Mouse (Mus musculus) monocyte, adult 2 months (primary cell): ENCODE results near the gene Mrps34.

ENCODE experiments used
- DNase-seq, 2 experiments: peaks; one replicate each; pipeline ENCODE4 v3.0.0; 2022; ENCODE audit warnings: low spot score in 2 of 2, low read depth in 1 of 2

Gene Mrps34

DNA sequence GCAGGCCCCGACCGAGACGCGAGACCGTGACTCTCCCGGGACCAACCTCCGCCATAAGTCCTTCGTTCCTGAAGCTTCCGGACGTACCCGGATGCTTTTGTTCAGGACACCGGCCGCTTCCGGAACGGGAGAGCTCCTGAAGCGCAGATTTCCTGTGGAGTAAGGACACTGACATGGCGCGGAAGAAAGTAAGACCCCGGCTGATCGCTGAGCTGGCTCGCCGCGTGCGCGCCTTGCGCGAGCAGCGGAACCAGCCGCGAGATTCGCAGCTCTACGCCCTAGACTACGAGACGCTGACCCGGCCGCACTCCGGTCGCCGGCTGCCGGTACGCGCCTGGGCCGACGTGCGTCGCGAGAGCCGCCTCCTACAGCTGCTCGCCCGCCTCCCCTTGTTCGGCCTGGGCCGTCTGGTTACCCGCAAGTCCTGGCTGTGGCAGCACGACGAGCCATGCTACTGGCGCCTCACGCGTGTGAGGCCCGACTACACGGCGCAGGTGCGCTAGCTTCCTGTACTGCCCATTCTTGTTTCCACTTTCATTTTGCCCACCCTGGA is at the start of gene Mrps34, which contains the start of gene Eme2:
Gene Mrps34, plus strand, starts transcription at position 122 of the 553 bp plus-strand sequence.
Gene Eme2, minus strand, starts transcription at position 93 of the 553 bp plus-strand sequence.
- peak; percentile 43 to 61 for DNase-seq

DNA sequence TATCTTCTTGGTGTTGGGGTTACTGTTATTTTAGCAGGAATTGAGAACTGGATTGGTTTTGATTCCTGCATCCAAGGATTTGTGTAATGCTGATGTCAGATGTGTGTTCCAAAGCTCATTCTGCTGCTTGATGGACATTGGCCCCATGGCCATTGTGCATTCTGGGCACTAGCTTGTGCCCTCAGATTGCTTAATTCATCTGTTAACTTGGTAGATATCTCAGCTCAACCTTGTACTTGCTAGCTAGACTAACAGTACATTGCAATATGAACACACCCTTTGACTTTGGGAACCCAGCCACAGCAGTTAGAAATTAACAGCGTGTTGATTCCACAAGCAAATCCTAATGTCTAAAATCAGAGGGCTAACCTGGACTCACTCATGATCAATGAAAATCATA is 47.5 kb upstream of the Mrps34 start:
- no peak for DNase-seq

DNA sequence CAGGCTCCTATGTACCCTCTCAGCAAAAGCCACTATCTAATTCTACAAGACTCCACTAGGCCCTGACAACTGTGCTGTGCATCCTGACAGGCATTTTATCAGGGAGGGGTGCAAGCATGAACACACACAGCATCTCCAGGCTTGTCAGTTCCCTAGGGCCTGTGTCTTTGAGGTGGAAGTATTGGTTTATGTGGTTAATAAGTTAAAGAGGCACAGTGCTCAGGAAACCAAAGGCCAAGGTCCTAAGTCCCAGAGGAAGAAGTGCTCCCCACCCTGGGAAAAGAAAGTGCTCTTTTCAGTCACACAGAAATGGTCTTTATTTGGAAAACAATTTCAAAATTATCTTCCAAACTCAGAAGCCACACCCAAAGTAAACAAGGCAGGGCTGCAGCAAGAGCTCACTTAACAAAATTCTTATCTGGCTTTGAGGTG is 46.3 kb upstream of the Mrps34 start:
- no peak for DNase-seq

DNA sequence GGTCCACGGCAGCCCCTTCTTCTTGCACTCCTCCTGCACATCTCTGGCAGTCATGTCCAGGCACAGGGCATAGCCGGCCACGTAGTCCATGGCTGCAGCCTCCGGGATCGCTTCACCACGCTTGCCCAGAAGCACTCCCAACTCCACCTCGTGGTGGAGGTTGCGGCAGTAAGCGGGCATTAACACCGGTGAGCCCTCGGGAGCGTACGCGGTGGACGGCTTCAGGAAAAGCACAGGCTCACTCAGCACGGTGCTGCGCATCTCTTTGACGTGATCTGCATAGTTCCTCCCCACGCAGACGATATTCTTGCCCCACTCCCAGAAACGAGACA is 45.2 kb upstream of the Mrps34 start:
- DNase-seq: no peak

DNA sequence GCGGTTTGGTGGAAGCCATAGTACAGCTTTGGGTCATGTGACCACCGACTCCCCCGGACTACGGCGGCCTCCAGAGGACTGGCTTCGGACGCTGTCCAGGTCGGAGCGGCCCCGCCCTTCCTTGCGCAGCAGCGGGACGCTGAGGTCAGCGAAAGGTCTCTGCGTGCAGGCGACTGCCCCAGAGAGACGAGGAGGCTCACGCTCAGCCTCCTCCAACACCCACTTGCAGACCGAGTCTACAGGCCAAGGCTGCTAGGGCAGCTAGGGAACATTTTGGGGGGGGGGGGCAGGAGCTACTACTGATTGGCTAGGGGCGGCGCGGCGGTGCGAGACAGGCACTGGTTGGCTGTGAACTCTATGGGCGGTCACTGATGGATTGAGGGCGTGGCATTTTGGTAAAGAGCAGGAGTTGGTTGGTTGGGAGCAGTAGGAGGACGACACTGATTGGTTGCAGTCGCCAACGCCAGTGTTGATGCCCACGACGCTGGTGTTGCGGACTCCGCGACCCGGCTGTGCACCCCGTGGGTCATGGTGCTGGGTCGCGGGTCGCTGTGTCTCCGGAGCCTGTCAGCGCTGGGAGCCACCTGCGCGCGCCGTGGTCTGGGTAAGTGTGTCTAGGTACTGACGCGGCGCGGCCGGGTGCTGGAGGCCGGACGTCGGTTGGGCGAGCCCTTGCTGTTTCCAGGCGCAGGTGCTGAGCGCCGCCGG is 44.7 kb upstream of the Mrps34 start, which contains the start of gene Fahd1:
Gene Fahd1, minus strand, starts transcription at position 300 of the 708 bp plus-strand sequence.
- peak; percentile 86 to 88 for DNase-seq

DNA sequence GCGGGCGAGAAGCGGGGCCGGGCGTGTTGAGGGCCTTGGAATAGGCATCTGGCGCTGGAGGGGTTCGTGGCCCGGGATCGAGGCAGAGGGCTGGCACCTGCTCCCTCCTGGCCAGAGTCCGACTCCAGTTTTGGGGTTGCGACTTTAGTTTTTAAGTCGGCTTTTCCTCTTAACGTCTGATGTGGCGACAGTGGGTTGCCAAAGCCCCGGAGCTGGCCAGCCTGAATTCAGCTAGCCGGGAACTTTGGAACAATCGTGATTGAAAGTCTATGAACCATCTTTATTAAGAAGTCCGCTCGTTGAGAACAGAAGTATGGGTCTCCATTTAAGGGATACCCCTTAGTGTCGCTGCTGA is 44.2 kb upstream of the Mrps34 start:
- no peak for DNase-seq

DNA sequence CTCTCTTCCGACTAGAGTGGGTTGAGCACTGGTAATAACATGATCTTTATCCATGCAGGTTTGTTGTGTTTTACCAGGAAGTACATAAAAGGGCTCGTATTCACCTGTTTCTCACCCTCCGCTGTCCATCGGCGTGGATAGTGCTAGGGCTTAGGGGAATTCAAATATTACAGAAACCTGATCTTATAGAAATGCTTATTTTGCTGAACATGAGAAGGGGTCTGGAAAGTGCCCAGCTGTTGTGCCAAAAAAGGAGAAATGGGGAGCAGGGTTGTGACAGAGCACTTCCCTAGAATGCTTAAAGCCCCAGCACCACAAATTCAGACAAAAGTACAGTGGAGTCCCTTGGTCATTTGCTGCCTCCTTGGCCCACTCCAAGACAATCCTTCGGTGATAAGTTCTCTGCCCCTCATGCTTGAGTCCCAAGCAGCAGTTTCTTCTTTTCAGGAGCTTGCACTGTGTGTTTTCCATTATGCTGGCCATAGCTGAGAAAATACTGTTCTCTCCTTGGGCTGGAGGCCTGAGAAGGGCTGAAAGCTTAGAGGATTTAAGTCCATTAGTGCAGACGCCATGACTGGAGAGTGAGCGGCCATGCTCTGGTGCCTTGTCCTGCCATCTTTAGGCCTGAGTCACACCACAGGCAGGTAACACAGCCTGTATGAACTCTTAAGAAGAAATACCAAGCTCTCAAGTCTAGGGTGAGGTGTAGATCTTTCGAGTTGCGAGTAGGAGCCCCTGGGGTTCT is 43.4 kb upstream of the Mrps34 start:
- peak in 1 of 2 experiments; percentile 18 for DNase-seq

DNA sequence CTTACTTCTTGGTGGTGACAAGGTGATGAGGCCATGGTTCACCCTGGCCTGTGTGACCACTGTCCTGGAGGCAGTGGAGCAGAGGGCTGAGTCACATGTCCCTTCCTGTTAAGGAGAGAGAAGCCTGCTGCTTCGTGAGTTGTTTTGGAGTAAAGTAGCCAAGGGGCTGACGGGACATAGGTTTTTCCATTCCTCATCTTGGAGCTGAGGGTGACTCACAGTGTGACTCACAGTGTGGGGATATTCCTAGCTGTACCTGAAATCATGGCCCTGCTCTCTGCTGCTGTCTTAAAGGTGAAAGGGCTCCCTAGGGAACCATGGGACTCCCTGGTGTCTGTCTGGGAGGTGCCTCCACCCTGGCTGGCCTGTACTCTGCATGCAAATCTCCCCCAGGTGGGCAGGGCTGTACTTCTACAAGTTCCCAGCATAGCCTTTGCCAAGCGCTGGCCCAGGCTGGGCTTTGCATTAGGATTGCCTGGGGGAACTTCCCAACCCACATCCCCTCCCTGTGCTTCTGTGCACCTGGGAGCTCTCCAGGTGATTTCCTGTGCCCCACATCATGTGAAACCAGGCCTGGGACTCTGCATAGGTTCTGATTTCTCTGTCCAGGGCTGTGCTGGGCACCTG is 39.0 kb upstream of the Mrps34 start:
- no peak for DNase-seq

DNA sequence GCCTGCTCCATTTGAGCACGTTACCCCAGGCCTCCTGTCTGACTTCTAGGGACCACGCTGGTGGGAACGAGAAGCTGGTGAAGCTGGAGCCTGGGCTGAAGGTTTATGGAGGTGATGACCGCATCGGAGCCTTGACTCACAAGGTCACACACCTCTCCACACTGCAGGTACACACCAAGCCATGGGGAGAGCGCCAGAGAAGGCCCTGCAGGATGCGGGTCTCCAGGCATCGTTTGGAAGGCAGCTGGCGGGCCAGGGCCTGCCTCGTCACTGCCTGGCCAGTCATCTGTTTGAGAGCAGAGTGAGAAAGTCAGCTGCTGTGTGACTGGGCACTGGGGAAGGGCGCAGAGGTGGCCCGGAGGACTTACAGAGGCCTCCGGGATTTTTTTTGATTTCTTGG is 38.3 kb upstream of the Mrps34 start:
- DNase-seq: no peak

DNA sequence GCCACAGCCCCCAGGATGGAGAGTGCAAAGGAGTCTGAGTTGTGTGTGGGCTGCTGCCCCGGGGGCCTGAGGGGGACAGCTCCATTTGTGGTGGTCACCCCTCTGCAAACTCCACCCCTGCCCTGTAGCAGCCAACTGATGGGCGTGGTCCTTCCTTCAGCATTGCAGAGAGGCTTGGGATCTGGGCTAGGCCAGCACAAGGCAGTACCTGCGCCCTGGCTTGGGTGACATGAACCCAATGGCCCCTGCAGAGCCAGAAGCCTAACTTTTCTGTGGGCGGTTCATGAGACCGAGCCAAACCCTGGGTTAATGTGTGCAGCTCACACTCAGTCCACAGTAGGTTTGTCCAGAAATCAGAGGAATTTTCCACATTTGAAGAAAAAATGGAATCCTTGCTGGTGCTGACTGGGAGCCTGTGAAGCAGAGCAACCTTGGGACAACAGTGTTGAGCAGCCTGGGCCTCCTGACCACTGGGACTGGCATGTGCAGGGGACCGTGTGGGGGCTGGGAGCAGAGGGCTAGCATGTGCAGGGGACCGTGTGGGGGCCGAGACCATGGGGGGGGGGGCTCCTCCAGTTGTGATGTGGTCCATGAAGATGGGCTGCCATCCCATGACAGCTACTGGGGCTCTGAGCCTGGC is 37.0 kb upstream of the Mrps34 start:
- DNase-seq: no peak

DNA sequence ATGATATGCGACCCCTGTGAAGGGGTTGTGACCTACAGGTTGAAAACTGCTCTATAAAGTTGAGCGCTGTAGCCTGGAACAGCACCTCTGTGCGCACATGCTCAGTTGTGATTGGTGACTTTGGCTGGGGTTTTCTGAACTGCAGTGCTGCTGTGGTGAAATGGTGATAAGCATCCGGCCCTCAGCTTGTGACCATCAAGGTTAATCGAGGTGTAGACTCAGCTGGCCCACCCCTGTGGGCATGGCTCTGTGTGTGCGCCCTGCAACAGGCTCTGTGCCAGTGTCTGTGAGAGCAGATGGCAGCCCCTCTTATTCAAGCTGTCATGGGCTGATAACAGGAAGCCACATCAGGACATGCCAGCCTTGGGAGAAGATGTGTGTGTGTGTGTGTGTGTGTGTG is 35.9 kb upstream of the Mrps34 start:
- no peak for DNase-seq

DNA sequence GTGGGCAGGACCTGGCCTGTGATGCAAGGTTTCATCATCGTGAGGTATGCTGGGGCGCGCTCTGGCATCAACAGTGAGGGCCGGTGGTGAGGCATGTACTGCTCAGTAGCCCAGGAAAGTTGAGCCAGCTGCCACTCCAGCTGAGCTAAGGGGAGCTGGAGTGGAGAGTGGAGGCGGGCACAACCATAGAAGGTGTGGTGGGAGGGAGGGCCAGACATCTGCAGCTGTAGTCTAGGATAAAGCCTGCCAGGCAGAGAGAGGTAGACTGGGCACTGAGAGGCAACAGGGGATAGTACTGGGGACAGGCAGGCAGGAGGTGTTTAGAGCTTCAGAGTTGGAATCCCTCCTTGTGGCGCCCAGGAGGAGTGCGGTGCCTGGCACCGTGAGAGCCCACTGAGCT is 34.8 kb upstream of the Mrps34 start:
- DNase-seq: no peak

DNA sequence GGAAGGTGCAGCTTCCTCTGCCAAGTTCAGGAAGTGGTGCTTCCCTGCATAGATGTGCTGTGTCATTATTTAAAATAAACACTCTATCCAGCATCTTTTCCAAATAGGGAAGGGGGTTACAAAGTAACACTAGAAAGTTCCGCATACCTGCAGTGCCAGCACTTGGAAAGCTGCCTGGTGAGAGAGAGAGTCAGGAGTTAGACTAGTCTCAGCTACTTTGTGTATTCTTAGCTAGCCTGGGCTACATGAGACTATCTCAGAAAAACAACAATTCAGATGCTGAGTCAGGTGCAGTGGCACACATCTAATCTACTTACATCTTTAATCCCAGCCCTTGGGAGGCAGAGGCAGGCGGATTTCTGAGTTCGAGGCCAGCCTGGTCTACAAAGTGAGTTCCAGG is 33.1 kb upstream of the Mrps34 start:
- DNase-seq: no peak

DNA sequence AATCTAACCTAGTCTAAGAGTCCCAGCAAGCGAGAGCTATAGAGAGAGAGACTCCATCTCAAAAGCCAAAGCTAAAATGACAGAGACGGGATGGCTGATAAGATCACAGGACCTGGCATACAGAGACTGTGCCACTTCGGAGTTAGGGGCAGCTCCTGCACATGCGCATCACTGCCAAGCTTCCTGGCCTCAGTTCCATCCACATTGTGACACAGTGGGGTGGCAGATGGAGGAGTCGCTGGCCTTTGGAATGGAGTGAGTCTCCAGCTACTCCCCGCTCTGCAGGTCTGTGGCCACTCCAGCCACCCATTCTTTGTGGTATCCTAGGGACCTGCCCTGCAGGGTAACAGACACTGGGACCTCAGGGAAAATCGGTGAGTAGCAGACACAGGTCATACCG is 29.1 kb upstream of the Mrps34 start, which contains the start of gene Igfals:
Gene Igfals, plus strand, starts transcription at position 222 of the 400 bp plus-strand sequence.
- DNase-seq: no peak

DNA sequence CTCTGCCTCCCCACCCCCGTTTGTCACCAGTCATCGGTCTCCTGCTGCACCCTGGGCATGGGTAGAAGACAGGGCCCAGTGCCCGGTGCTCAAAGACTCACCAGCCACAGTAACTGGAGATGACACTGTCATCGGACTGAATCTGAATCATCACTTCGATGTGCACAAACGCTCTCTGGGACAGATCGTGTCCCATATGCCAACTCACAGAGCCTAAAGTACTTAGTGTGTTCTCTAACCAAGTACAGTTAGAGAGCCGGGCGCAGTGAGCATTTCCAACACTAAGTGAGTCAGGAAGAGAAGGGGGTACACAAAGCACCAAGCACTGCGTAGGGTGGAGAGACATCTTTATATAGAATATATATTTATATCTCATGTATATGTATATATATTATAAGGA is 27.0 kb upstream of the Mrps34 start:
- no peak for DNase-seq

DNA sequence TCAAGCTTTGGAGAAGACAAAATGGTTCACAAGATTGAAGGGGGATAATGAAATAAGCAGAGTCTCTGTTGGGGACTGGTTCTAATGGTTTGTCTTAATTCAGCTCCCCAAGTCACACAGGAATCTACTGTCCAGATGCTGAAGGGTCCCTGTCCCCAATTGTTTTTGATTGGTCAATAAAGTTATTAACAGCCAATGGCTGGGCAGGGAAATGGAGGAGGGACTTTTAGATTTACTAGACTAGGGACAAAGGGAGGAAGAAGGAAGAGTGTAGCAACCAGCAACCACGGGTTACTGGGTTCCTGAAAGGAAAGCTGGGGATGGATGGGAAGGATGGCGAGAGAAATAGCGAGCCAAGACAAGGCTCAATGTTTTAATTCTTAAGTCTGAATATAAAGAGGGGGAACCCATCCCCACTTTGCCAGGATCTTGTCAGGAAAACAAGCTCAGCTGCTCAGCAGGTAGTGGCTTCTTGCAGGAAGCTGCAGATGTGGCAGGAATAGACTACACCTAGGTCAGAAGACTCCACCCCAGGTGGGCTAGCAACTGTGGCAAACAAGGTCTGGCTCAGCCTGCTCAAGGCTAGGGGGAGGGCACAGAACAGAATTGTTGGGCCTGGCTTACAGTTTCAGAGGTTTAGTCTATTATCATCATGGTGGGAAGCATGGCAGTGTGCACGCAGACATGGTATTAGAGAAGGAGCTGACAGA is 21.1 kb upstream of the Mrps34 start:
- DNase-seq: no peak

DNA sequence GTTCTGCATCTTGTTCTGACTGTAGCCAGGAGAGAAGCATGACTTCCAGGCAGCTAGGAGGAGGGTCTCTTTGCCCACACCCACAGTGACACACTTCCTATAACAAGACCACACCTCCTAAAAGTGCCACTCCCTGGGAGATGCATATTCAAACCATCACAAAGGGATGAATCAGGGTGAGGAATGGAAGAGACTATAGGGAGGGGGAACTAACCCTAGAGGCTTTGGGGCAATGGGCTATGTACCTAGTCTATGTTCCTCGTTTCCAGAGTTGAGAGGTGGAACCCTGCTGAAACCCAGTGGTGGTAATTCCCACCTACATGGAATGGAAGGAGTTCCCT is 20.5 kb upstream of the Mrps34 start:
- no peak for DNase-seq

DNA sequence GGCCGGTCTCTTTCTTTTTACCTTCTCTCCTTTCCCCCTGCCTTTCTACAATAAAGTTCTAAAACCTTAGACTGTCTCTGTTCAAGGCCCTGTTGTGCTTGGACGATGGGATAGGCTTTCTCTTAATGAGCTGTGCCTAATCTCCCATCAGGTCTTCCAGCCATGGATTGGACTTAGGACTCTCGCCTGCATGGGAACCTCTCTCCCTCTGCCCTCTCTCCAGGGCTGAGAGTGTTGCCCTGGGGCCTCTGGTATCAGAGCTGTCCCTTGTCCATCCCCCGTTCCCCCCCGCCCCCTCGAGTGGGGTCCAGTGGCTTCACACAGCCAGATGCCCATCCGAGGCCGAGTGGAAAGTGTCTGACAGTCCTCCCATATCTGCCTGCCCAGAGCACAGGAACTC is 19.9 kb upstream of the Mrps34 start:
- no peak for DNase-seq

DNA sequence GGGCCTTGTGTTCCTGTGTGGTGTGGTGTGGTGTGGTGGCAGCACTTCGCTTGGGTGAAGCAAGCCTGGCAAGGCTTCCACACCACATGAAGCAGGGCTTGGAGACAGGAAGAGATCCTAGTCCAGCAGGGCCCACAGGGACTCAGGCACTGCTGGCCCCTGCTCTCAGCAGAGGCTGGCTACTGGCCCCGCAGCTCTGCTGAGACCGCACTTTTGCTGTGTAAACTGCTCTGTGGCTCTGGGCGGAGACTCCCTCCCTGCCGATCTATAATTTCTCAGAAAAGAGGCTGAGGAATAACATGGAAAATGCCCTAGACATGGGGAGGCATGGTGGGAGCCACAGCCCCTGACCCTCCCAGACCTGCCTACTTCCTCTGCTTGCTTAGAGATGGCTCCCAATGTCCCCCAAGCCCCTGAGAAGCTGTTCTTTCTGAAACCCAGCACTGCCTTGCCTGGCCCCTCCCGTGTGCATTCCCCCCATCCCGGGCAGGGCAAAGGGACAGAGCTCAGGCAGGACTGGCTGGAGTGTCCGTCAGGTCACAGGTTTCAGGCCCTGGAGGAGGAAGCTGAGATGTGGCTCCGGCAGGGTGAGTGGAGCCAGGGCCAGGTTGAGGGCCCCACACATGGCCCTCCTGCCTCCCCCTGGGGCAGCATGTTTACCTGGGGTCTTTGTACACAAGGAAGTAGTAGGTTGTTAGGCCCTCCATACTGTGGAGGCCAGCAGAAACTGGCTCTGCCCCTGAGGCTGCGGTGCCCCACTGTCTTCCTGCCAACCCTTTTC is 17.4 kb upstream of the Mrps34 start:
- DNase-seq: no peak

DNA sequence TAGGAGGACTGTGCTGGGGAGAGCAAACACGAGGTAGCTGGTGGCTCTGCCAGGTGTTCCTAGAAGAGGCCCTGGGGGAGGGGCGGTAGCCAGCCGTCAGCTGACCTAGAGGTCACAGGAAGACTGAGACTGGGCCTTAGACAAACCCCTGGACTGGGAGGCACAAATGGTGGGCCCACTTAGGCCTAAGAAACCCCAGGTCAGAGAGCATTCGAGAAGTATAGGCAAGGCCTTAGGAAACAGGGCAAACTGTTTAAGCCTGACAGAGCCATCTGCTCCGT is 16.9 kb upstream of the Mrps34 start:
- DNase-seq: no peak
